Mouse (Mus musculus) right cerebral cortex, adult 2 months (tissue): ENCODE data around the gene Samd4b.

Source experiments
- DNase-seq, 2 experiments: peaks; one replicate each; pipeline ENCODE4 v3.0.0; 2021 to 2022; ENCODE audit warnings: low spot score in 2 of 2

Samd4b gene

DNA sequence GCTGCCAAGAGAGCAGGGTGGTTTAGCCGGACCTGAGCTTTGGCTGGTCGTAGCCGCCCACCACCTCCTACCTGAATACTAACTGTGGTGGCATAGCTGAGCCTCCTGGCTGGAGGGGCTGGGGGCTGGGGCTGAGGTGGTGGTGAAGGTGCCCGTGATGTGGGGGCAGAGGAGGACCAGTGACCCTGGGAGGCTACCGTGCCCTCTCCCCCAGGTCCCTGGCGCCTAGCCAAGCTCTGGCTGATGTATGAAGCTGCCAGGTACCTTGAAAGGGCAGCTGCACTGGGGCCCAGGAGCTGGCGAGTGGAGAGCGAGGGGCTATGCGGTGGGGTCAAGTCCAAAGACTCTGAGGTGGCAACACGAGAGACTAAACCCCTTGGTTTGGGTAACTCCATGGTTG lies 238.1 kb downstream of the Samd4b start:
- no peak for DNase-seq

DNA sequence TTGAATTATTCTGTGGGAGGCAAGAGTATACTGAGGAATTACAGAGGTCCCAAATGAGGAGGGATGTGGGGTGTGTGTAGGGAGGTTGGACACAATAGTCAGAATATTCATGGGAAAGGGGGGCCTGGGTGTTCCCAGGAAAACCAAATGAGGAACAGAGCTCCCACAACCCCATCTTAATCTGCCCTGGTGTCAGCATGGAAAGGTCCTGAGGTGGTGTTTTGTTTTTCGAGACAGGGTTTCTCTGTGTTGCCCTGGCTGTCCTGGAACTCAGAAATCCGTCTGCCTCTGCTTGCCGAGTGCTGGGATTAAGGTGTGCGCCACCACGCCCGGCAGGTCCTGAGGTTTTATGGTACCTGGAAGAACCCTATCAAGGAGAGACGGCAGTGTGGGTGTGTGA lies 239.5 kb downstream of the Samd4b start:
- DNase-seq, result no peak

DNA sequence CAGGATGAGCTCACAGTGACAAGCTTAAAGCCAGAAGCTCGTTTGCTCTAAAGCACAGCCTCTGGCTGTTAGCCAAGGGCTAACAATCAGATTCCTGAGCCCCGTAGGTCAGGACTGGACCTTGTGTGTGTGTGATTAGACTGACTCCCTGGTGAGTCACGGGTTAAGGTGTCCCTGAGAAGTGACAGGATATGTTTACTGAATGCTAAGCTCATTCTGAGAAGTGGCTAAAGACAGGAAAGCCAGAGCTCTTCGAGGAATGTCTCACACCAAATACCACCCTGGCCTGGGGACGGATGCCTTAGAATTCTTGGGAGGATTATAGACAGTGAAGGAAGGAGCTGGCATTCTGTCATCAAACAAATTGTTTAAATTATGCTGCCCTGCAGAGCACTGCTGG lies 240.0 kb downstream of the Samd4b start:
- no peak for DNase-seq

DNA sequence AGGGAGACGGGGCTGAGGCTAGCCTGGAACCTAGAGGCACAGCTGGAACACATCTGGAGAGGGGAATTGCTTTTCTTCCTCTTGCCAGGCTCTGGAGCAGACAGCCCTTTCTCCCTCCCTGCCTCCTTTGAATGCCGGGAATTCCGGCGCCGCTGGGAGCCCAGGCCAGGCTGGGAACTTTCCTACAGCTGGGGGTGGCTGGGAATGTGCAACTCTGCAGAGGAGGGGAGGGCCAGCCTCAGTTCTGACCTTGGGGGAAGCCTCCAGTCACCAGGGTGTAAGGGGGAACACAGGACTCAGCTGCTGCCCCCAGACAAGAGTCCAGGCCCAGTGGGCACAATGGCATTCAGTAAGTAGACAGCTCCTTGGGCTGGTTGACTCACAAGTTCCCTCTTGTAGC lies 241.0 kb downstream of the Samd4b start:
- DNase-seq, result no peak

DNA sequence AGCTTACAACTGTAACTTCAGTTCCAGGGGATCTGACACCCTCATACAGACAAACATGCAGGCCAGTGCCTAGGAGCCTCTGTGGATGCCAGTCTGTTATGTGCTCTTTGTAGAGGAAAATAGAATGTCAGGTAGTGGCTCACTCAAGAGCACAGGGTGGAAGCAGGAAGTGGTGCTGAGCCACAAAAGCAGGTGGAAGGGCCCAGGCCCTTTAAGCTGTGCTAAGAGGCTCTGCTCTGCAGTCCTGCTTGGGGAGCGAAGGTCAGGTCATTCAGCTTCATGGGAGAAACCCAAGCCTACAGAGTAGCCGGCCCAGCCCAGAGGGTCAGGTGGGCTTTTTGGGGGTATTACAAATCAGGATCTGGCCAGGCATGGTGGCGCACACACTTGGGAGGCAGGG lies 242.7 kb downstream of the Samd4b start:
- DNase-seq, result no peak

DNA sequence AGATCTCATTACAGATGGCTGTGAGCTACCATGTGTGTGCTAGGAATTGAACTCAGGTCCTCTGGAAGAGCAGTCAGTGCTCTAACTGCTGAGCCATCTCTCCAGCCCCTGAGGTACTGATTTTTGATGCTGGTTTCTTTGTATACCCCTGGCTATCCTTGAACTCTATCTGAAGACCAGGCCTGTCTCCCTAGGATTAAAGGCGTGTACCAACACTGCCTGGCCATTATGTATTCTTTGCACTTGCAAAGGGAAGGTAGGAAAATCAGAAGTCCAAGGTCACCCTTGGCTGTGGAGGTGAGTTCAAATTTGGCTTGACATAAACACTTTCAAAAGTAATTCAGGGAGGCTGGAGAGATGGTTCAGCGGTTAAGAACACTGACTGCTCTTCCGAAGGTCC lies 243.3 kb downstream of the Samd4b start:
- no peak for DNase-seq

DNA sequence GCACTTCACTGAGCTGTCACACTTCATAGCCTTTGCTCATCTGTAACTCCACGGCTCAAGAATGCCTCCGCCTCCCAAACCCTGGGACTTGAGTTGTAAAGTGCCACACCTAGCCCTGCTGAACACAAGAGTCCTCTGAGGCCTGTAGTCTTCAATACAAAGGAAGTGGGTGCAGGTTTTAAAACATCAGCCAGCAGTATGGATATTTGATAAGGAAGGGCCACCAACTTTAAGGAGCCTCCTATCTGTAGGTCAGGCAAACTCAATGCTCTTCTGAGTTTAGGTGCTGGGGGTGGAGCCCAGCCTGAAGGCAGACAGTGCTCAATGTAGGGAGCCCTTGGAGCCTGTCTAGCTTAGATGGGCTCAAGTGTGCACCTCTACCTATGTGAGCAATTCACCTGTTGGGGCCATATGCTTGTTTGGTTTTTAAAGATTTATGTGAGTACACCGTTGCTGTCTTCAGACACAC lies 243.8 kb downstream of the Samd4b start:
- DNase-seq, result no peak

DNA sequence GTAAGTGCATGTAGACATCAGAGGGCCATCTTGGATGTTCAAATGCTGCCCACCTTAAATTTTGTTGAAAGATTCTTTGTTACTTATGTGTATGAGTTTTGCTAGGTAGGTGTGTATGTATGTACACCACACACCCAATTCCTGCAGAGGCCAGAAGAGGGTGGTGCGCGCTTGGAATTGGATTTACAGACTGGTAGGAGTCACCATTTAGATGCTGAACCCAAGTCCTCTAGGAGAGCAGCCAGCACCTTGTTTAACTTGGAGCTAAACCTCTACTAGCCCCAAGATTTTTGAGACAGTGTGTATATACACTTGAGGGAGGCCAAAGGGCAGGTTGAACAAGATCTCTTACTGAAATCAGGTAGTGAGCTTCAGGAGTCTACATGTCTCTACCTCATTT lies 244.7 kb downstream of the Samd4b start:
- DNase-seq, result no peak

DNA sequence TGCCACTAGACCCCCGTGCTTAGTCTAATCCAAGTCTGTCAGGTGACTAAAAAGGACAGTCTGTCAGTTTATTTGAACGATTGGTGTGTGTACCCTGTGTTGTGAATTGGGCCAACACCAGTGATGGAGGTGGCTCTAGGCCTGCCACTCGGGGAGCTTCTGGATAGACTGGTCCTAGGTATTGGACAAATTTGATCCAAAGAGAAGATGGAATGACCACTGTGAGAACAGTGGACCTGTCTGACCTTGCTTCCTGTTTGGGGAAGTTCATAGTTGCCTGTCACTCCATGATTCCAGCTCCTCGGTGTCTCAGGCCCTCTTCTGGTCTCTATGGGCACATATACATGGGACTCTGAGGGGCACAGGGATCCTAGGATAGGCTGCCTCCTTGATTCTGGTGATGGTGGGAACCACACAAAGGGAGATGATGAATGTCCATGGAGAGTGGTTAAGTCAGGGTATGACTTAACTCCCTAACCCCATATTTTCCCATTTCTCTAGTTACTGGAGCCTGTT lies 246.2 kb downstream of the Samd4b start:
- DNase-seq, result no peak

DNA sequence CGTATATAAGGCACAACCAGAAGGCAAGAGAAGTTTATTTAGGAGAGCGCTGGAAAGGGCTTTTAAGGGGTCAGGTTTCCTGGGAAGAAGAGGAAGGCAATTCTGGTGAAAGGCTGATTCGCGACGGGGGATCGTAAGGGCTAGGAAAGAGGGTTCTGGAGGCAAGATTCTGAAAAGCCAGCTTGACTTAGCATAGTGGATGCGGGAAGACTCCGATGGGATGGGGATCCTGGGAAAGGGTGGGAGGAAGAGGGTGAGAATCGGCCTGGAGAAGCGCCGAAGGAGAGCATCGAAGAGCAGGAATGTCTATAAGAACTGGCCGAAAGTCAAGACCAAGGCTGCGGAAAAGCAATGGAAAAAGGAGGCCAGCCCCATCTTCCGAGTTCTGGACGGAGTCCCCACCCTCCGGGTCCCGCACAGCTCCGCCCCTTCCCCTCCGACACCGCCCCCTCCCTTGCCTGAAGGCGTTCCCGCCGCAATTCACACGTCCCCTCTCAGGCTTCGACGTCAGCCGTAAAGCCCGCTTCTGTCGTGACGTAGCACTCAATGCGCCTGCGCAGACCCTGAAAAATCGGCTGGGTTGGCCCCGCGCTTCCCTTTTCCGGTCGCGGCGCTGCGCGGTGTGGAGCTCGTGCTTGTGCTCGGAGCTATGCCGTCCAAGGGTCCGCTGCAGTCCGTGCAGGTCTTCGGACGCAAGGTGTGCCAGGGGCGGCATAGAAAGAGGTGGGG lies 247.6 kb downstream of the Samd4b start, which contains the start of gene Rps16:
Rps16 (plus strand) TSS at position 498 of the 729 bp plus-strand sequence.
- DNase-seq, result peak; percentile 97 to 99
